ENCODE assay signal across 21 mouse cellular contexts in the genomic region with DNA sequence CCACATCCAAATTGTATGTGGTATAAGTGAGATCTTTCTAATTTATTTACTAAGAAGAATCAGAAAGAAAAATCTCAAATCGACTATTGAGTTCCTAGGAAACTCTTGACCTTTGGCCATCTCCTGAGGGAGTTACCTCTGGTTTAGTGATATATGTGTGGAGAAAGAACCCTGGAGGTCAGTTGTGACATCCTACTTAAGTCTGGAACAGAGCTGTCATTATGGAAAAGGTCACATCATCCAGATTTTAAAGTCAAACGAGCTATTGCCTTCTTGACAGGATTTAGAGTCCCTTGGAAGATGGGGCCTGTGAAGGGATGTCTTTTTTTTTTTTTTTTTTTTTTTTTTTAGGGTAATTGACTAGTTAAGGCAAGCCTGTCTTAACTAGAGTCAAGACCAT.
"Had no signal": no experiment of that assay in that cellular context is flagged by ENCODE, and none has a peak within 500 bp of the region (broad histone marks: within the 10 kb centered on the region; RNA-seq: fewer than 3 reads in every experiment).

No protein-coding gene starts in this region.

- DNase-seq: kidney, postnatal 10 days; liver; lung, adult 18-20 months; lung, postnatal 10 days; lung, postnatal 36 days; midbrain, embryonic 14.5 days; retina, postnatal 1 day; right cerebral cortex, postnatal 25 days; spleen, adult 18-20 months; thymus, postnatal 25 days had no signal

- H3K36me3 ChIP-seq: kidney, embryonic 15.5 days; limb, embryonic 10.5 days; limb, embryonic 13.5 days; liver, embryonic 12.5 days; liver, embryonic 15.5 days; midbrain, embryonic 10.5 days; neural tube, embryonic 12.5 days; stomach, embryonic 15.5 days had no signal

- H3K4me3 ChIP-seq: kidney, embryonic 15.5 days; limb, embryonic 10.5 days; limb, embryonic 13.5 days; liver, embryonic 12.5 days; liver, embryonic 15.5 days; lung, embryonic 15.5 days; megakaryocyte, embryonic 14.5 days; midbrain, embryonic 10.5 days; neural tube, embryonic 12.5 days; neural tube, embryonic 15.5 days; stomach, embryonic 15.5 days had no signal

- H3K27ac ChIP-seq: kidney, embryonic 15.5 days; limb, embryonic 10.5 days; limb, embryonic 13.5 days; liver, embryonic 12.5 days; liver, embryonic 15.5 days; lung, embryonic 15.5 days; midbrain, embryonic 10.5 days; neural tube, embryonic 12.5 days; neural tube, embryonic 15.5 days; stomach, embryonic 15.5 days had no signal

- H3K27me3 ChIP-seq: kidney, embryonic 15.5 days; limb, embryonic 13.5 days; liver, embryonic 12.5 days; liver, embryonic 15.5 days; lung, embryonic 15.5 days; megakaryocyte, embryonic 14.5 days; neural tube, embryonic 12.5 days; neural tube, embryonic 15.5 days; stomach, embryonic 15.5 days had no signal

- H3K4me1 ChIP-seq: kidney, embryonic 15.5 days; limb, embryonic 10.5 days; liver, embryonic 12.5 days; liver, embryonic 15.5 days; midbrain, embryonic 10.5 days; neural tube, embryonic 12.5 days; neural tube, embryonic 15.5 days; stomach, embryonic 15.5 days had no signal
